Mouse (Mus musculus) G1E-ER4 (cell line): Measurements from ENCODE around the gene Nwd2. TPM values are rescaled to one million over a fixed set of nuclear protein-coding genes. Genes with fewer than 3 reads are reported as not detected.

Source experiments
- GATA1 ChIP-seq: IDR thresholded peaks from one replicate; pipeline ENCODE4 v1.8.0; 2012; ENCODE audit warnings: low read length, inconsistent platforms
- polyA plus RNA-seq: library from polyadenylated mRNA; stranded (reverse); fragments of >175 nt; gene quantifications from 2 replicates; pipeline ENCODE4 v1.2.3, GENCODE M21; 2012

Nwd2 gene
- polyA plus RNA-seq, 1 experiment, result not detected

DNA sequence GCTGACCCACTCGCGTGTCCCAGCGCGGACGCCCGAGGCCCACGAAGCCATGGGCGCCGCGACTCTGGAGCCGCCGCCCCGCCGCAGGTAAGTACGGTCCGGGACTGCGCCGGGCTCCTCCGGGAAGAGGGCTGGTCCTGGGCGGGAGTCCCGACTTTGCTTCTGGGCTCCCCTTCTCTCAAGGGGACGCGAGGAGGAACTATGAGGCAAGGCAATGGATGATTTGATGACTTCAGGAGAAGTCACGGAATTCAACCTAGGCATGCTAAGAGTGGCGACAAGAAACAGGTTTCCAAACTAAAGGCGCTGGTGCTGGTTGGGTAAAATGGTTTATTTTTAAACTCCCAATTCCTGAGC, 163.6 kb downstream of the Nwd2 start:
- TF ChIP-seq GATA1, result no peak

DNA sequence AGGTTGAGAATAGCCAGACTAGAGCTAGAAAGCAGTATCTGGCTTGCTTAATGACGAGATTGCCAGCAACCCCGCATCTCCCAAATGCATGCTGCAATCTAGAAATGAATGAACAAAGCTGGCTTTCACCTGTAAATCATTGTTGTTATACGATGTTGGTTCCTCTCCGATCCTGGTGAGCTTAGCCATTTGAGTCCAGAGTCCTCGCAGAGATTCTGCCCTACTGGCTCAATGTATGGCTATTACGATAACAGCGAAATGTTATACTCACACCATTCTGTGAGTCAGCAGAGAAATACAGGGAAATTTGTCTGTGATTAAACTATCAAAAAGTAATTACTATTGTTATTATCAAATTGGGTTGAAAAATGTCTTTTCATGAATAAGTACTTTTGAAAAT, 167.7 kb downstream of the Nwd2 start:
- no peak for TF ChIP-seq GATA1

DNA sequence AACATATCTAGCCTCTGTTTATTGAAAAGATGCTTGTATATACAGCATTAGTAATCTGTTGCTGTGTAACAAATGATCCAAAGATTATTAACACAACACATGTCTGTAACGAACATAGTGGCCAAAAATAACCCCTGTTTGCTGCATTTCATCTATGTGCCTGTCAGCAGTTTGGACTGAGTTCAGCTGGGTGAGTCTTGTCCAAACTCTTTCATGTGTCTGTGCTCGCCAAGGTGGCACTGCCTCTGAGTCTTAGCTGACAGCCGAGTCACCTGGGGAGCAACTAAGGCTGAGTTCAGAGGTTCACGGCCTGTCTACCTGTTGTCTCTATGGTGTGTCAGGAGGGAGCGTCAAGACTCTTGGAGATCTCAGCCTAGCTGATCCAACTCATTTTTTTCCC, 168.4 kb downstream of the Nwd2 start:
- TF ChIP-seq GATA1, result no peak

DNA sequence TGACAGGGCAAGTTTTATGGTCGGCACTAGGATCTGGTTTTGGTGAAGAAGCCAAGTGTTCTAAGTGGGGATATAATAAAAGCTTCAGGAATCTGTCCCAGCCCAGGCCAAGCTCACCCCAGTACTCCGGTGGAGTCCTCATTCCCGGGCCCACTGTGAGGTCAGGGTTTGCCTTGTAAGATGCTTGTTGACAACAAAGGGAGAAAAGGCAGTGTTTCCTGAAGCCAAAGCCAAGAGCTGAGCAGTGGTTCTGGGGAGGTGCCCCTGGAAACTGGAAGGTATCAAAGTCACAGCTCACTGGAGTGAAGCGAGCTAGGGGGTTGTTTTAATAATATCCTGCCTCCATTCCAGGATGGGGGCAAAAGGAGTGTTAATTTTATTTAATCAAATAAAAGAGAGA, 170.1 kb downstream of the Nwd2 start:
- TF ChIP-seq GATA1, result no peak

DNA sequence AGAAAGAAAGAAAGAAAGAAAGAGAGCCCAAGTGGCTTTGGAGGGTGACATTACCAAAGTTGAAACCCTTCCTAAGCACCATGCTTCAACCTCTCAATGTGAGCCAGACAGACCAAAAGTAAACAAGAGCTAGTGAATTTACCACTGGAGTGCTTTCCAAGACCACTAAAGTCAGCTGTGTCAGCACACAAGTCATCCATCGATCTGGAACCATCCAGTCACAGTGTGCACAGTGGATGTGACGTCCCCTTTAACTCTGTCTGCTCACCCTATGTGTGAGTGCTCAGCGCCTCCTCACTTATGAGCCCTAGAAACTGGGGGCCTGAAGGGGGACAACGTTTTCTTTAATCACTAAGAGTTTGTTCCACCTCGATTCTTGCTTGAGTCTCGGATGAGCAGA, 170.6 kb downstream of the Nwd2 start:
- no peak for TF ChIP-seq GATA1

DNA sequence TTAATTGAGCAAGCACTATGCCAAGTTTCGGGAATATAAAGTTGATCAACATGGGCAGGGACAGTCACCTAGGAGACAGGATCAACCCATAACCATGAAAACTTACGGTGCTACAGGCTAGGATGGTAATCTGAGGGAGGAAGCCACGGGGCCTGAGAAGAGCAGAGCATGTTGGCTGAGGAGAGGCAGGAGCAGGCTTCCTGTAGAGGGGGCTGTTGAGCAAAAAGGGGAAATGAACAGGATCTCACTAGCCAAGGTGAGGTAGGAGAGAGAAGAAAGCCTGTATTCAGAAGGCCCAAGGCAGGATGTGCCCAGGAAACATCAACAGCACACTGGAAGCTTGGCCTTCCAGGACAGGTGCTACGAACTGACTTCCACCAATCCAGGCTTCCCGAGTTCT, 172.3 kb downstream of the Nwd2 start:
- no peak for TF ChIP-seq GATA1

DNA sequence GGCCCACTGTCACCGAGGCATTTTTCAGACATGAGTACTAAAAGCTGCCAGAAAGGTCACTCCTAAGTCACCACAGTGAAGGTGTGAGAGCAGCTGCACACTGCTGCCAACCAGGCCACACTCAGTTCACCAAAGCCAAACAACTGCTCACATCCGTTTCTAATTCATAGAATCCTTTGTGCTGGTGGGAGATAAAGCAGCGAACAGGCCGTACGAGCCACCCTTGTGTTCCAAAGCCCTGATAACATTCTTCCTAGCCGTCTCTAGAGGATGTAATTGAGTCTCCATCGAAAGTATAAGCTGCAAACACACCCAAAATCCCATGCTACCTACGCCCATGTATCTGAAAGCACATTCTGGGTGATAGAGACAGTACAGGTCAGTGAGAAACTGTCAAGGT, 173.0 kb downstream of the Nwd2 start:
- TF ChIP-seq GATA1, result no peak

DNA sequence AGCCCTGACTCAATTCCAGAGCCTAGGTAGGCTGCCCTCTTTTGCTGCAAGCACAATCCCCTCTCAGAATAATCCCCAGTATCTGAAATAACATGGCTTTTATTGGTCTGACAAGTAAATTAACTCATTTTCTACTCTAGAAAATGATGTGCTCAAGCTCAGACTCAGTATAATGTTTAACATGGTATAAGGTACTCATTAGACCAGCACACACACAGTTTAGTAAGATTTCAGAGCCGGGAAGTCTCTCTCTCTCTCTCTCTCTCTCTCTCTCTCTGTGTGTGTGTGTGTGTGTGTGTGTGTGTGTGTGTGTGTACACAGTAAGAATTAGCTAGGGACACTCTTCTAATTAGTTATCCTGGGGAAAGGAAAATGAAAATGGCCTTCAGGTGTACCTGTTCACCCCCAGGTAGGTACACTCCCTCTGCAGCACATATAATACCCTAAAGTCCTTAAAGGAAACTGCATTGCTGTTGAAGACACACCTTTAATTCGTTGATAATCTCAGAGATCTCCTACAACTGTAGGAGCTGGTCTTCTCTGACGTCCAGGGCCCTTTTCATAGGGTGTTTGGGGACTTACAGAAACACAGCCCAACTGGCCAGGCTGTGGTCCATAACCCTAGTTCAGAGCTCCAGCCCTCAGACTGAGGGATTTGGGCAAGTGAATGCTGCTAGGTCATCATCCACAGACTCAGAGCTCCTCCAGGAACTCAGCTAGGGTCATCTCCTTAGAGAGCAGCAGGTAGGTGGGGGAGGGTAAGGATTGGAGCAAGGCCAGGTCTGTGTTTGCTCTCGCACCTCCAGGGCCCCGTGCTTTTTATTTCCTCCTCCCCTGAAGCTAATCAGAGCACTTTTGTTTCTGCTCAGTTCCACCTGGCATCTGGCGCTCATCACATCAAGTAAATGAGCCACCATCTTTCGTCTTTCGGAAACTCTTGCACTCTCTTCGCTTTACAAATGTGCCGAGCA, 174.7 kb downstream of the Nwd2 start:
- no peak for TF ChIP-seq GATA1

DNA sequence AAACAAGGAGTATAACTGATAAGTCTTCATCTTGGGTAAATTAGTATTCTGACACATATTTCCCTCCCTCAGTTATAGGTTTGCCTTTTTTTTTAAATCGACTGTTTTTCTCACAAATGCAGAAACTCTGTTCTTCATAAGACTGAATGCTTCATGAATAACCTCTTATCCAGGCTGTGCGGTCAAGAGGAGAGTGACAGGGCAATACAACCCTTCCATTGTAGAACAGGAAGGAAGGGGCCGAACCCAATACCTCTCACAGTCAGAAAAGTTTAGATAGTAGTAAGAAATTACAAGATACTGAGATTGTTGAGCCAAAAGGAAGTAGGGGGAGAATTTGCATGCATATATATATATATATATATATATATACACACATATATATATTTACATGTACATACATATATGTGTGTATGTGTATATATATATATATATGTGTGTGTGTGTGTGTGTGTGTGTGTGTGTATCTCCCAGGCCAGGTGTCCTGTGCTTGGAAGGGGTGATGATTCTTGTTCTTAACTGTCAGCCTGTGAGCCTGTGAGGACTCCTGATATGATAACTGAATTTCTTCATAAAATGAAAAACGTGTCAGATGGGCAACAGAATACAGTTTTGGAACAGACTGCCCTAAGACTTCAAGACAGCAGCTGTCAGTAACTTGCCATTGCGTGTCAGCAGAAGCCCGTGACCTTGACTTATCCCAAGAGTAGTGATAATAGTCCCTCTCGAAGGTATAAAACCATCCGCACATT, 175.9 kb downstream of the Nwd2 start:
- no peak for TF ChIP-seq GATA1

DNA sequence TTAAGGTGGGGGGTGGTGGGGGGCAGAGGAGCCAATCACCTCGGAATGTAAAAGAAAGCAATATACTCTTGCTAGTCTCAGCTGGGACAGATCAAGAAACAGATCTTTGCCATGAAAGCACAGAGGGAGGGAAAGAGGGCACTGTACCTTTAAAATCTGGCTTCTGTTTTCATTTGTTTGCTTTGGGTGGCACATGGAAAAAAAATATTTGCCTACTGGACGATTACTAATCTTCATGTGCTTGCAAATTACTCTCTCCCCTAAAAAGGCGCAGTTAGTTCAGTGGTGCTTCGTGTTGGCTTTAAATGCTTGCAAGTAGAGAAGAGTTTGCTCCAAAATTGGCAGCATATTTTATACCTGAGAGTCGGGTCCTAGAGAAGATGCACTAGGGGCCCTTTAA, 177.0 kb downstream of the Nwd2 start:
- no peak for TF ChIP-seq GATA1

DNA sequence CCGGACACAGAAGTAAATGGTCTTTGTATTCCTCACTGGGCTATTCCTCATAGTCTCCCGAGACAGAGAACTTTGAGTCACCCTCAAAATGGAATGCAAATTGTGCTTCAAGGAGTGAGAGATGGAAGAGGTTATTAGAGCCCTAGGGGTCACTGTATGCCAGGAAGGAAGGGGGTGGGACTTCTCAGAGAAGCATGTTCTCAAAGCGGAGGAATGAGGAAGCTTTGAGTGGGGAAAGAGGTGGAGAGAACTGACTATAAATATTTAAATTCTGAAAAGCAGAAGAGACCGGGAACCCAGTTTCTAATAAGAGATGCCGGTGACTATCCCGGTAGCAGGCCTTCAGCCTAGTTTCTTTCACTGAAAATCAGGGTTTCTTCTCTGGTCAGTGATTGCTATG, 178.1 kb downstream of the Nwd2 start:
- TF ChIP-seq GATA1, result no peak

DNA sequence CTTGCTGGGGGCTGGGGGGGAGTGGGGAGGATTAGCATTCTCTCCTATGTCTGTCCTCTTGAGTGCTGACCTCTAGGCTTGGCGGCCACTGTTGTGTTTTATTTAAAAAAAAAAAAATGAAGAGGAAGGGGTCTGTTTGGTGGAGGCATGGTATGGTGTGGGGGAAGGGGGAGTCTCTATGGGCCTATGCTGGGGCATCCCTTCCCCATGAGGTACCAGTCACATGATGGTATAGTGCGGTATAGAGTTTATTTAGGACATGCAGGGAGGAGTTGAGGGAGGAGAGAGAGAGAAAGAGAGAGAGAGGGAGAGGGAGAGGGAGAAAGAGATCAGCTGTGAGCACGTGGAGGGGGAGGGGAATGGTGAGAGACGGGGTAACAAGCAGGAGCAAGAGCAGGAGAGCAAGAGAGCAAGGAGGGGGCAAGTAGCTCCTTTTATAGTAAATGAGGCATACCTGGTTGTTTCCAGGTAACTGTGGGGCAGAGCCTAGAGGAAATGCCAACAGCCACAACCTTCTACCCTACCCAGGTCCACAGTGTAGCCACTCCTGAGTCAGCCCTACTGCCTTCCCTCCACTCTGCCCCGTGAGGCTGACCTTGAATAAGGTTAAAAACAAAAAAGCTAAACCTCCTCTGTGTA, 178.6 kb downstream of the Nwd2 start:
- no peak for TF ChIP-seq GATA1

DNA sequence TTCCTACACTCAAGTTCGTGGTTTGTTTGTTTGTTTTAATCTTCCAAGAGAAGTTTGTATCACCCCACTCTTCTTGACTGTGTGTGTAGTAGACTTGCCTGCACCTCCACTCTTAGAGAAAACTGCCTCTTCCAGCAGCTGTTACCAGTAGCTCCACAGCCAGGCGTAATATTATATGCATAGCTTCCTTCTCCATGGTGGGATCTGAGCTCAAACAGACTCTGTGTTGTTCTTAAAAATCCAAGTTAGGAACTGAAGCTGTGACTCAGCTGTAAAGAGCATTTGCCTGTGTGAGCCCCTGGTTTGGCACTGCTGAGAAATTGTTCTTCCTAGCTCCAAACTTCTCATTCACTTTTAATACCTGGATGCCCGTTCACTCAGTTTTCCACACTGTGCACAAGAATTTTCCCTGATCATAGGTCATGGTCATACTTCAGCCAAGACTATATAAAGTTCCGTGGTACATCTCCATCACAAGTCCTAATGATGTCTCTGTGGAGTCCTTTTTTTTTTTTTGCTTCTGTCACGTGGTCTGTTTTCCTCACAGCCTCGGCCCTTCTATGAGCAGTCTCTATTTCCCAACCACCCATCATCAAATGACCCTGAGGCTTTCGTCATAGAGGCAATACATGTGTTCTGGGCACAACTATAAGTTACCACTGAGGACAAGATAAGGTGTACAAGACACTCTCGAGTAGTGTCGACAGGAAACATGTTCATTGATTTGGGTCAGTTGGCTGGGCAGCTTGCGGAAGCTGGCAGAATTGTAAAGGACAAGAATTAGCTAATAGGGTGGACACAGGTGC, 179.7 kb downstream of the Nwd2 start:
- TF ChIP-seq GATA1, result no peak

DNA sequence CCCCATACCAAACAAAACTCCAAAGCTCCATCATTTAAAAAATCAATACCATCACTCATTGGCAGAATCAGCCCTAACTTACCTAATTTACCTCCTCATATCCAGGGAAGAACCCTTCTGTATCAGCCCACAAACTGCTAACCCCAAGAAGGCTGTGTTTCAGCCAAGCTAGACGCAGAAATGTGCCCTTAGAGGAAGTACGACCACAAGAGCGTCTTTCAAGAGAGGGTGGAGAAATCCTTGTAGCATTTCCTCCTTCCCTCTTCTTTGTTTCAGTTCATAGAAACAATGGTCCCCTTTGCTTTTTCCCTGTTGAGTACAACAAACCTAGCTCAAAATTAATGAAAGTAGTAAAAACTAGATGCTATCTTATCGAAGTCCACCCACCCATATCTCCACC, 182.2 kb downstream of the Nwd2 start:
- no peak for TF ChIP-seq GATA1

DNA sequence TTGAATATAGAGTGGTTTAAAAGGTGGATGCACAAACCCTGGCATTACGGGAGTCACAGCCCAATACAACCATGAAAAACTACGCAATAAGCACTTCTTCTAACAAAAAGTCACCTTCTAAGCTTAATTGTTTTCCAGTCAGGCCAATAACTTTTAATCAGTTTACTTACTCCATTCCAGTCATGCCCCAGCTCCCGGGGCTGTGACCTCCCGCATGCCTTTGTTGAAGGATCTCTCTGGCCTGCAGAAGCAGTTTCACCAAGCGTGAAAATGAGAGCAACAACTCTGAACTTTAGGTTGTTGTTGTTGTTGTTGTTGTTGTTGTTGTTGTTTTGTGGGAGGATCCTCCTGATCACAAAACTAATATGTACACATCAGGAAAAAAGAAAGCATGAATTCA, 185.1 kb downstream of the Nwd2 start:
- TF ChIP-seq GATA1, result no peak
